10 mouse cellular contexts compared by ENCODE assay signal in genomic region chr16:44665491-44665931, GRCm38 (mm10). TPM values are rescaled to one million over a fixed set of nuclear protein-coding genes. Genes with fewer than 3 reads are reported as not detected.
DNase-seq lines count a peak whose midpoint lies in the region; ATAC-seq lines count a peak whose summit lies in the region.
"Had no signal": no experiment of that assay in that cellular context is flagged by ENCODE, and none has a peak within 500 bp of the region (broad histone marks: within the 10 kb centered on the region; RNA-seq: fewer than 3 reads in every experiment).

No protein-coding gene starts in this region.

- no peak overlapping the region for H3K9ac ChIP-seq in midbrain, embryonic 11.5 days (ENCODE audit: low read length)
- no peak overlapping the region for H3K9ac ChIP-seq in midbrain, embryonic 15.5 days
- no peak overlapping the region for H3K9ac ChIP-seq in forebrain, embryonic 14.5 days (ENCODE audit: low read length)
- H3K9ac ChIP-seq in kidney, embryonic 14.5 days (ENCODE audit: low read depth, low read length) = no peak overlapping the region
- no peak overlapping the region for H3K9ac ChIP-seq in neural tube, embryonic 14.5 days (replicated peaks; ENCODE audit: low read depth, low read length)
- no peak overlapping the region for H3K9ac ChIP-seq in heart, embryonic 12.5 days
- H3K9ac ChIP-seq: liver, embryonic 14.5 days had no signal

- H3K27ac ChIP-seq in midbrain, embryonic 11.5 days (ENCODE audit: low read depth, low read length) = no peak overlapping the region
- H3K27ac ChIP-seq in midbrain, embryonic 15.5 days = no peak overlapping the region
- peak overlapping the region; percentile 72 for H3K27ac ChIP-seq in forebrain, embryonic 14.5 days (ENCODE audit: low read depth, low read length)
- H3K27ac ChIP-seq in kidney, embryonic 14.5 days (ENCODE audit: low read depth, low read length) = no peak overlapping the region; the same call in 1 of the 2 replicates
- no peak overlapping the region for H3K27ac ChIP-seq in neural tube, embryonic 14.5 days (ENCODE audit: low read depth, low read length)
- H3K27ac ChIP-seq in heart, embryonic 12.5 days (ENCODE audit: poor library complexity, severe bottlenecking) = no peak overlapping the region
- H3K27ac ChIP-seq: liver, embryonic 14.5 days had no signal

- no peak overlapping the region for H3K4me2 ChIP-seq in midbrain, embryonic 11.5 days
- H3K4me2 ChIP-seq in midbrain, embryonic 15.5 days = no peak overlapping the region
- H3K4me2 ChIP-seq in forebrain, embryonic 14.5 days (ENCODE audit: low read length) = peak overlapping the region; percentile 15
- H3K4me2 ChIP-seq in kidney, embryonic 14.5 days (replicated peaks; ENCODE audit: low read depth, low read length) = no peak overlapping the region
- no peak overlapping the region for H3K4me2 ChIP-seq in neural tube, embryonic 14.5 days (ENCODE audit: low read depth, low read length)
- no peak overlapping the region for H3K4me2 ChIP-seq in heart, embryonic 12.5 days

- ATAC-seq in midbrain, embryonic 11.5 days (ENCODE audit: low FRiP score) = no peak
- ATAC-seq in midbrain, embryonic 15.5 days (replicated peaks) = no peak
- peak; percentile 28 for ATAC-seq in forebrain, embryonic 14.5 days
- ATAC-seq in kidney, embryonic 14.5 days (ENCODE audit: low FRiP score, low TSS enrichment) = peak; percentile 63
- peak; percentile 29; the same call in 1 of the 2 replicates for ATAC-seq in neural tube, embryonic 14.5 days (ENCODE audit: low read depth)
- no peak for ATAC-seq in heart, embryonic 12.5 days (ENCODE audit: insufficient number of reproducible peaks, low FRiP score)

- no peaks in the 10 kb centered on the region for H3K36me3 ChIP-seq in midbrain, embryonic 11.5 days (ENCODE audit: control insufficient read depth, insufficient read depth, low read length)
- no peaks in the 10 kb centered on the region for H3K36me3 ChIP-seq in midbrain, embryonic 15.5 days (replicated peaks)
- H3K36me3 ChIP-seq in forebrain, embryonic 14.5 days (ENCODE audit: control insufficient read depth, insufficient read depth, low read length) = no peaks in the 10 kb centered on the region
- no peaks in the 10 kb centered on the region for H3K36me3 ChIP-seq in kidney, embryonic 14.5 days (ENCODE audit: control insufficient read depth, insufficient read depth, low read length)
- no peaks in the 10 kb centered on the region for H3K36me3 ChIP-seq in neural tube, embryonic 14.5 days (ENCODE audit: control insufficient read depth, insufficient read depth, low read length)
- H3K36me3 ChIP-seq in heart, embryonic 12.5 days = no peaks in the 10 kb centered on the region

- peak; percentile 70 for DNase-seq in midbrain, embryonic 11.5 days (ENCODE audit: low spot score, missing footprints)
- DNase-seq in forebrain, embryonic 14.5 days (ENCODE audit: low spot score) = peak; percentile 86
- DNase-seq in urinary bladder, postnatal 14 days (ENCODE audit: low spot score) = no peak
- DNase-seq: cerebellum, adult 2 months had no signal

- no peaks in the 10 kb centered on the region for H3K27me3 ChIP-seq in midbrain, embryonic 11.5 days (ENCODE audit: control insufficient read depth, insufficient read depth, low read length)
- H3K27me3 ChIP-seq in midbrain, embryonic 15.5 days (replicated peaks) = no peaks in the 10 kb centered on the region
- no peaks in the 10 kb centered on the region for H3K27me3 ChIP-seq in forebrain, embryonic 14.5 days (replicated peaks; ENCODE audit: control insufficient read depth, insufficient read depth, low read length)
- H3K27me3 ChIP-seq in kidney, embryonic 14.5 days (ENCODE audit: control insufficient read depth, insufficient read depth, low read length) = no peaks in the 10 kb centered on the region
- H3K27me3 ChIP-seq in neural tube, embryonic 14.5 days (ENCODE audit: control insufficient read depth, insufficient read depth, low read length) = no peaks in the 10 kb centered on the region
- no peaks in the 10 kb centered on the region for H3K27me3 ChIP-seq in heart, embryonic 12.5 days (replicated peaks)

- peaks cover 21% of the 10 kb centered on the region for H3K4me1 ChIP-seq in midbrain, embryonic 11.5 days (ENCODE audit: control insufficient read depth, insufficient read depth, low read length)
- peaks cover 7% of the 10 kb centered on the region for H3K4me1 ChIP-seq in midbrain, embryonic 15.5 days
- H3K4me1 ChIP-seq in forebrain, embryonic 14.5 days (ENCODE audit: control insufficient read depth, insufficient read depth, low read length) = peaks cover 36% of the 10 kb centered on the region
- peaks cover 9% of the 10 kb centered on the region for H3K4me1 ChIP-seq in kidney, embryonic 14.5 days (ENCODE audit: control insufficient read depth, insufficient read depth, low read length)
- H3K4me1 ChIP-seq in neural tube, embryonic 14.5 days (ENCODE audit: control insufficient read depth, insufficient read depth, low read length) = peaks cover 9% of the 10 kb centered on the region; the same call in 1 of the 2 replicates
- H3K4me1 ChIP-seq in heart, embryonic 12.5 days (replicated peaks) = no peaks in the 10 kb centered on the region
- H3K4me1 ChIP-seq: megakaryocyte, embryonic 14.5 days had no signal

- no peak overlapping the region for H3K4me3 ChIP-seq in midbrain, embryonic 11.5 days (ENCODE audit: low read depth, low read length)
- no peak overlapping the region for H3K4me3 ChIP-seq in midbrain, embryonic 15.5 days
- H3K4me3 ChIP-seq in forebrain, embryonic 14.5 days (ENCODE audit: low read depth, low read length) = no peak overlapping the region
- H3K4me3 ChIP-seq in kidney, embryonic 14.5 days (ENCODE audit: low read length) = no peak overlapping the region
- no peak overlapping the region for H3K4me3 ChIP-seq in neural tube, embryonic 14.5 days (ENCODE audit: low read depth, low read length)
- no peak overlapping the region for H3K4me3 ChIP-seq in heart, embryonic 12.5 days
- H3K4me3 ChIP-seq: megakaryocyte, embryonic 14.5 days had no signal

- H3K9me3 ChIP-seq in midbrain, embryonic 11.5 days (ENCODE audit: control insufficient read depth, low read length) = no peaks in the 10 kb centered on the region
- no peaks in the 10 kb centered on the region for H3K9me3 ChIP-seq in midbrain, embryonic 15.5 days
- no peaks in the 10 kb centered on the region for H3K9me3 ChIP-seq in forebrain, embryonic 14.5 days (replicated peaks; ENCODE audit: control insufficient read depth, low read length)
- H3K9me3 ChIP-seq in kidney, embryonic 14.5 days (ENCODE audit: control insufficient read depth, low read length) = no peaks in the 10 kb centered on the region
- no peaks in the 10 kb centered on the region for H3K9me3 ChIP-seq in neural tube, embryonic 14.5 days (ENCODE audit: control insufficient read depth, low read length)
- H3K9me3 ChIP-seq in heart, embryonic 12.5 days (replicated peaks) = no peaks in the 10 kb centered on the region

- WGBS in midbrain, embryonic 11.5 days = 91% methylated on average over 9 of the region's 9 CpGs
- WGBS in midbrain, embryonic 15.5 days = 73% methylated on average over 9 of the region's 9 CpGs
- WGBS in forebrain, embryonic 14.5 days = 14% methylated on average over 9 of the region's 9 CpGs
- 23% methylated on average over 9 of the region's 9 CpGs for WGBS in kidney, embryonic 14.5 days
- WGBS in neural tube, embryonic 14.5 days = 8% methylated on average over 9 of the region's 9 CpGs
- 76% methylated on average over 9 of the region's 9 CpGs for WGBS in heart, embryonic 12.5 days

RNA-seq across cellular contexts. Expression of gene Nepro, which starts 58.6 kb away (rescaled TPM):
- 10.5 and 11.8 TPM in 2 replicates for polyA plus RNA-seq in midbrain, embryonic 11.5 days (2014; fragmentation: Nextera tagmentation; extraction: Ambion mirVana)
- 4.4 and 4.9 TPM in 2 replicates for polyA plus RNA-seq in midbrain, embryonic 15.5 days (2015; fragmentation: Nextera tagmentation; extraction: Ambion mirVana)
- polyA plus RNA-seq in forebrain, embryonic 14.5 days (2014; fragmentation: Nextera tagmentation; extraction: Ambion mirVana) = 3.8 and 4.5 TPM in 2 replicates
- polyA plus RNA-seq in kidney, embryonic 14.5 days (2014; fragmentation: Nextera tagmentation; extraction: Ambion mirVana) = 7.3 and 11.8 TPM in 2 replicates
- 5.4 and 6.1 TPM in 2 replicates for polyA plus RNA-seq in neural tube, embryonic 14.5 days (2014; fragmentation: Nextera tagmentation; extraction: Ambion mirVana)
- 6.8 and 7.1 TPM in 2 replicates for polyA plus RNA-seq in heart, embryonic 12.5 days (2016; fragmentation: Nextera tagmentation; extraction: Ambion mirVana)

Comparison
In these comparisons a context has a peak if more than half of its experiments do, and no peak if none do; other contexts are left out.
1. ATAC-seq: peak in forebrain, embryonic 14.5 days (single experiment), kidney, embryonic 14.5 days (single experiment) and neural tube, embryonic 14.5 days (single experiment); none in midbrain, embryonic 11.5 days (single experiment), midbrain, embryonic 15.5 days (single experiment) and heart, embryonic 12.5 days (single experiment).